Mouse (Mus musculus): ENCODE measurements around the gene Med12l. TPM values are rescaled to one million over a fixed set of nuclear protein-coding genes. Genes with fewer than 3 reads are reported as not detected.
A peak's percentile ranks its signal among the peaks of the same experiment; 100 is the strongest.

The Med12l gene
- polyA plus RNA-seq, 1 experiment from 2014 or later = 3.1 TPM

DNA sequence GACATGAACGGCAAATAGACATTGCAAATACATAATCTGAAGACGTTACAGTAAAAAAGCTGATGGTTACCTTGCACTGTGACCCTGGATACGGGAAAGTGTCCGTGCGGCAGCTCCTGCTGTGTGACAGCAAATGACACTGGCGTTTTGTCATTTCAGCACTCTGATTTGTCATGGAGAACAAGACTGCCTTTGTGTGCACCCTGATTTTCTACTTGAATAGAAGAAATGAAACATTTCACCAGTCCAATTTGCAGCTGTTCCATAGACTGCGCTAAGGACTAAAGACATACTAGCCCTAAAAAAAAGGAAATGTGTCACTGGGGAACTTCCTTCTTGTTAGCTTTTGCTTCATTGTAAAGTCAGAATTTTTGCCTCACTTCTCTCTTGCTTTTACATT is 257.1 kb downstream of the Med12l start, which contains the start of gene P2ry12:
TSS of gene P2ry12 (minus strand) at position 168 of the 400 bp plus-strand sequence.
- H3K27ac ChIP-seq = peak within 1 kb of the TSS; percentile 59; the same call in 1 of the 2 replicates
- 13% methylated on average over 7 of the region's 7 CpGs for WGBS
- no peaks in the 10 kb centered on the region for H3K27me3 ChIP-seq (ENCODE audit: insufficient read depth, poor library complexity, severe bottlenecking)
- peak; percentile 47 for DNase-seq (ENCODE audit: low spot score)
- H3K9me3 ChIP-seq = no peaks in the 10 kb centered on the region
- peaks cover 39% of the 10 kb centered on the region for H3K4me1 ChIP-seq (replicated peaks)
- no peak within 1 kb of the TSS for H3K4me3 ChIP-seq
- peaks cover 11% of the 10 kb centered on the region; the same call in 1 of the 2 replicates for H3K36me3 ChIP-seq

GRCm38 (mm10) chr3:59263417-59263816 is 257.8 kb downstream of the Med12l start:
- Histone ChIP-seq H3K27ac (no peak overlapping the region), H3K27me3 (ENCODE audit: insufficient read depth, poor library complexity, severe bottlenecking) (no peaks in the 10 kb centered on the region), H3K4me1 (replicated peaks) (peaks cover 39% of the 10 kb centered on the region), H3K9me3 (no peaks in the 10 kb centered on the region), H3K4me3 (no peak overlapping the region), H3K36me3 (peaks cover 9% of the 10 kb centered on the region)
- DNase-seq (ENCODE audit: low spot score) = no peak
- 94% methylated on average over 2 of the region's 2 CpGs for WGBS

DNA sequence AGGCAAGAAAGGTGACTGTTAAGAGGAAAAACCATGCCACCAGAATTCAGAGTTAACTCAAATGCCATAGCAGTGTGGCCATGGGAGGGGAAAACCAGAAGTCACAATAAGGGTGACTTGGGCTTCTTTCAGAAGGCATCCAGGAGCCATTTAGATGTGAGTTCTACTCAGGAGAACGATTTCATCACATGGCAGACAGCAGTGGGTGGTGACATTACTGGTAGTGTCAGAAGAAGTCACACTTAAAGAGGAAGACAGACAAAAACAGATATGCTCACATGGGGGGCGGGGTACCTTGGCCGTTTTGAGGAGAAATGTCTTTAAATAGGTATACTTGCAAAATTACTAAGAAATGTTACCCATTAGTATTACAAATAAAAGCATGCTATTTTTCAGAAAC is 258.4 kb downstream of the Med12l start:
- H3K27ac ChIP-seq = no peak overlapping the region
- no peak for DNase-seq (ENCODE audit: low spot score)
- no peaks in the 10 kb centered on the region for H3K9me3 ChIP-seq
- H3K36me3 ChIP-seq = peaks cover 13% of the 10 kb centered on the region
- H3K4me1 ChIP-seq (replicated peaks) = peaks cover 39% of the 10 kb centered on the region
- 90% methylated on average over 3 of the region's 3 CpGs for WGBS
- no peak overlapping the region for H3K4me3 ChIP-seq
- no peaks in the 10 kb centered on the region for H3K27me3 ChIP-seq (ENCODE audit: insufficient read depth, poor library complexity, severe bottlenecking)

DNA sequence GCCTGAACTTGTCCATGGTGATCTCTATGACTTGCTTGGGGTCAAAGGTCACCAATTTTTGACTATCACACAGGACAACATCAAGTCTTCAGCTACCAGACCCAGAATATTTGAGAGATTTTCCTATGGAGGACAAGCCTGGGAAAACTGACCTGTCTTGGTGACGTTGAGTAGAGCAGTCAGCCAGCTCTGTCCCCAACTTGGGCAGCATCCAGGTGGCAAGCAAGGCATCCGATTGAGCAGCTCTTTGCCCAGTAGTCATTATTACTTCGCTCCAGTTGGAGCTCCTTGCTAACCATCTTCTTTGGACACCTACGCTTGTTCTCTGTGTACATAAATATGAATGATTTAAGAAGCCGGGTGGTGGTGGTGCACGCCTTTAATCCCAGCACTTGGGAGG is 265.2 kb downstream of the Med12l start:
- no peak overlapping the region for H3K27ac ChIP-seq
- H3K4me1 ChIP-seq (replicated peaks) = no peaks in the 10 kb centered on the region
- H3K36me3 ChIP-seq = peaks cover 8% of the 10 kb centered on the region
- no peak overlapping the region for H3K4me3 ChIP-seq
- 90% methylated on average over 6 of the region's 6 CpGs for WGBS
- no peaks in the 10 kb centered on the region for H3K9me3 ChIP-seq
- no peaks in the 10 kb centered on the region for H3K27me3 ChIP-seq (ENCODE audit: insufficient read depth, poor library complexity, severe bottlenecking)
- no peak for DNase-seq (ENCODE audit: low spot score)

- H3K9me3 ChIP-seq = no peaks in the 10 kb centered on the region
- H3K4me1 ChIP-seq (replicated peaks) = peaks cover 15% of the 10 kb centered on the region
- 13% methylated on average over 3 of the region's 3 CpGs for WGBS
- H3K27me3 ChIP-seq (ENCODE audit: insufficient read depth, poor library complexity, severe bottlenecking) = no peaks in the 10 kb centered on the region
- H3K27ac ChIP-seq = peak overlapping the region; percentile 6; the same call in 1 of the 2 replicates
- H3K36me3 ChIP-seq = peaks cover 8% of the 10 kb centered on the region
- peak; percentile 43 for DNase-seq (ENCODE audit: low spot score)
- H3K4me3 ChIP-seq = no peak overlapping the region
Observed at GRCm38 (mm10) chr3:59277502-59278253, 272.1 kb downstream of the Med12l start.

DNA sequence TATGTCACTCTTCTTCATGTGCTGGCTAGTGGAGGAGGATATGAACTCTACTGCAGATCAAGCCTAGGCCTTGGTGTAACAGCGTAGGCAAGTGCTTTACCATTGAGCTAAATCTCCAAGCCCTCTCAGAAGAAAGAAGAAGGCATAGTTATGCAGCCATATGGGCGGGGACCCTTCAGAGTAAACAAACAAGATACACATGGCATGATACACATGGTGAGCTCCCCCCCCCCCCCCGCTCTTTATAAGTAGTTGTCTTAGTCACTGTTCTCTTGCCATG is 272.6 kb downstream of the Med12l start:
- Histone ChIP-seq H3K27ac (peak overlapping the region; percentile 6; the same call in 1 of the 2 replicates), H3K4me1 (replicated peaks) (peaks cover 15% of the 10 kb centered on the region), H3K27me3 (ENCODE audit: insufficient read depth, poor library complexity, severe bottlenecking) (no peaks in the 10 kb centered on the region), H3K9me3 (no peaks in the 10 kb centered on the region), H3K4me3 (no peak overlapping the region), H3K36me3 (peaks cover 8% of the 10 kb centered on the region)
- WGBS = 80% methylated on average over 3 of the region's 3 CpGs
- DNase-seq (ENCODE audit: low spot score) = no peak

- H3K27ac ChIP-seq = peak overlapping the region; percentile 6; the same call in 1 of the 2 replicates
Observed at GRCm38 (mm10) chr3:59278620-59279019, 273.0 kb downstream of the Med12l start.

DNA sequence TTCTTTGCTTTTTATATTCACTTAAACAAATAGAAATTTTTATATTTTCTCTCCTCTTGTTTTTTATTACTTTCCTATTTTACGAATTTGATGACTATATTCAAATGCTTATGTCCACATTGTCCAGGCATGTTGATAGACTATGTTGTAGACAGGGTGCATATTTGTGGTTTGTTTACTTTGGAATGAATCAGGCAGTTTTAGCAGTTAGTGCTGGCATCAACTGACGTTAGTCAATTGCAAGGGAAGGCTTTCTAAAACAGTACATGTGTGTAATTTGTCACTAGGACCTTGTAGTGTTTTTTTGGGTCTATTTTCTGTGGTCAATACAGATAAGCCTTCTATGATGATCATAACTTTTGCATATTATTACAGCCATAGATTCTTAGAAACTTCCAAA is 284.9 kb downstream of the Med12l start:
- Histone ChIP-seq H3K27me3 (ENCODE audit: insufficient read depth, poor library complexity, severe bottlenecking) (no peaks in the 10 kb centered on the region), H3K4me1 (replicated peaks) (no peaks in the 10 kb centered on the region), H3K4me3 (no peak overlapping the region), H3K27ac (no peak overlapping the region), H3K9me3 (no peaks in the 10 kb centered on the region), H3K36me3 (no peaks in the 10 kb centered on the region)
- 79% methylated on average over 2 of the region's 2 CpGs for WGBS
- DNase-seq (ENCODE audit: low spot score) = no peak

More at GRCm38 (mm10) chr3:59278620-59279019, 273.0 kb downstream of the Med12l start:
- no peaks in the 10 kb centered on the region for H3K27me3 ChIP-seq (ENCODE audit: insufficient read depth, poor library complexity, severe bottlenecking)
- no peak for DNase-seq (ENCODE audit: low spot score)
- peaks cover 15% of the 10 kb centered on the region for H3K4me1 ChIP-seq (replicated peaks)
- no peaks in the 10 kb centered on the region for H3K9me3 ChIP-seq
- H3K4me3 ChIP-seq = no peak overlapping the region
- peaks cover 8% of the 10 kb centered on the region for H3K36me3 ChIP-seq

- H3K4me1 ChIP-seq (replicated peaks) = no peaks in the 10 kb centered on the region
- 0 out of 2 replicates have a peak, but pooled peaks cover 4% of the 10 kb centered on the region for H3K36me3 ChIP-seq
- no peaks in the 10 kb centered on the region for H3K27me3 ChIP-seq (ENCODE audit: insufficient read depth, poor library complexity, severe bottlenecking)
- whole genome bisulfite sequencing = 90% methylated on average over 5 of the region's 5 CpGs
- no peak overlapping the region for H3K4me3 ChIP-seq
- H3K27ac ChIP-seq = no peak overlapping the region
- DNase-seq (ENCODE audit: low spot score) = no peak
- no peaks in the 10 kb centered on the region for H3K9me3 ChIP-seq
Observed at GRCm38 (mm10) chr3:59293437-59294199, 288.0 kb downstream of the Med12l start.

- WGBS = 91% methylated on average over 16 of the region's 16 CpGs
- Histone ChIP-seq H3K27ac (no peak overlapping the region), H3K4me1 (replicated peaks) (no peaks in the 10 kb centered on the region), H3K36me3 (0 out of 2 replicates have a peak, but pooled peaks cover 4% of the 10 kb centered on the region), H3K9me3 (no peaks in the 10 kb centered on the region), H3K27me3 (ENCODE audit: insufficient read depth, poor library complexity, severe bottlenecking) (no peaks in the 10 kb centered on the region), H3K4me3 (no peak overlapping the region)
- DNase-seq (ENCODE audit: low spot score) = no peak
Observed at GRCm38 (mm10) chr3:59295699-59296562, 290.3 kb downstream of the Med12l start.

DNA sequence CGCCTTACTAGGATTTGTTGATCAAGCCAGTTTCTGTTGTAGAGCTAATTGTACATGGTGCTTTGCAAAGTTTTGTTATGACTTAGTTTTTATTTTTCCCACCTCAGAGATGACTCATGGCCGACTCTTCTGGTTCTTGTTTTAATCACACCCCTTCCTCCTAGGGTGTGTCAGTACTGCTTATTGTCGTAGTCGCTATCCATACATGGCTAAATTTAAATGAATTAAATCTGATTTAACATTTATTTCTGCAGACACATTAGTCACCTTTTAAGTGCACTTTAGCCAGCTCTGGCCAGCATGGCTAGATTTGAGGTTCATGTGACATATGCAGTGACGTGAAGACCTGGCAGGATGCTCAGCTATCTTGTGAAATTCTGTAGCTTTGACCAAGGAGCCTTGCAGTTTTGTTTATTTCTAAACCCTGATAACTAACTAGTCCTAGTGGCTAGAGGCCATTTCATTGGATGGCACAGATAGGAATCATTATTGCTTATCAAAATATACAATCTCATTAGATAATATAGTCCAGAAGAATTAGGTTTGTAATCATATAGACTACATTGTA is 291.0 kb downstream of the Med12l start:
- Histone ChIP-seq H3K27me3 (ENCODE audit: insufficient read depth, poor library complexity, severe bottlenecking) (no peaks in the 10 kb centered on the region), H3K4me1 (replicated peaks) (no peaks in the 10 kb centered on the region), H3K4me3 (no peak overlapping the region), H3K36me3 (0 out of 2 replicates have a peak, but pooled peaks cover 4% of the 10 kb centered on the region), H3K9me3 (no peaks in the 10 kb centered on the region), H3K27ac (no peak overlapping the region)
- no peak for DNase-seq (ENCODE audit: low spot score)
- 94% methylated on average over 5 of the region's 5 CpGs for WGBS

GRCm38 (mm10) chr3:59297653-59298052 is 292.0 kb downstream of the Med12l start:
- Histone ChIP-seq H3K27ac (no peak overlapping the region), H3K27me3 (ENCODE audit: insufficient read depth, poor library complexity, severe bottlenecking) (no peaks in the 10 kb centered on the region), H3K9me3 (no peaks in the 10 kb centered on the region), H3K4me1 (replicated peaks) (no peaks in the 10 kb centered on the region), H3K36me3 (0 out of 2 replicates have a peak, but pooled peaks cover 4% of the 10 kb centered on the region), H3K4me3 (no peak overlapping the region)
- 82% methylated on average over 16 of the region's 16 CpGs for WGBS
- DNase-seq (ENCODE audit: low spot score) = no peak
